Mouse (Mus musculus): ENCODE data around the gene Casq1.
"Not testable (repeated sequence)": the region's sequence is repeated elsewhere in the genome, so short reads cannot be mapped to it uniquely, and the experiment has no call there.

Casq1 gene

GRCm38 (mm10) chr1:172219451-172220406 is at the start of gene Casq1:
Gene Casq1 (minus strand): TSS chr1:172219868.
- no peak for DNase-seq (ENCODE audit: low spot score in 2 of 2)

GRCm38 (mm10) chr1:172261477-172262078 is 41.9 kb upstream of the Casq1 start, which contains the start of gene Igsf8:
Gene Igsf8 (plus strand): TSS chr1:172261641.
- no peak for DNase-seq (ENCODE audit: low spot score in 2 of 2)

DNA sequence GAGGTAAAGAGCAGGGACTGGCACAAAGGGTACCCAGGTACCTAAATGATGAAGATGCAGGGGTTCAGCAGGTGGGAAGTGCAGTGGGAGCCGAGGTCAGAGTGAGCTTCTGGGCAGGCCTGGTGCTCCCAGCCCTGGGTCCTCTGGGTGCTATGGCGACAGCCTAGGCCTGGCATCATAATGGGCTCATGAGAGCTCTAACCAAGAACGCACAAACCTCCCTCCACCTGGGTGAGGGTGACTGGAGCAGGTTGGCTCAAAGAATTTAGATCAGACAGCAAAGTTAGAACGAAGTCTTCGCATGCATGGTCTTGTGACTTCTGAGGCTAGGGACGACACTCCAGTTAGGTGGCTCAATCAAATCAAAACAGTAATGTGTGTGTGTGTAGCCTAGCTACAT is 38.6 kb upstream of the Casq1 start, which contains the start of gene Atp1a4:
Gene Atp1a4, minus strand, starts transcription at position 101 of the 400 bp plus-strand sequence.
- DNase-seq (ENCODE audit: low spot score in 2 of 2) = no peak

GRCm38 (mm10) chr1:172247679-172248078 is 28.0 kb upstream of the Casq1 start:
- no peak for DNase-seq (ENCODE audit: low spot score in 2 of 2)

- peak in 1 of 2 experiments; percentile 39 for DNase-seq (ENCODE audit: low spot score in 2 of 2)
Measured at GRCm38 (mm10) chr1:172247216-172247615, 27.5 kb upstream of the Casq1 start.

- not testable (repeated sequence) for DNase-seq (ENCODE audit: low spot score in 2 of 2)
Measured at GRCm38 (mm10) chr1:172244645-172245044, 25.0 kb upstream of the Casq1 start.

- no peak for DNase-seq (ENCODE audit: low spot score in 2 of 2)
Measured at GRCm38 (mm10) chr1:172243547-172244205, 24.0 kb upstream of the Casq1 start.

DNA sequence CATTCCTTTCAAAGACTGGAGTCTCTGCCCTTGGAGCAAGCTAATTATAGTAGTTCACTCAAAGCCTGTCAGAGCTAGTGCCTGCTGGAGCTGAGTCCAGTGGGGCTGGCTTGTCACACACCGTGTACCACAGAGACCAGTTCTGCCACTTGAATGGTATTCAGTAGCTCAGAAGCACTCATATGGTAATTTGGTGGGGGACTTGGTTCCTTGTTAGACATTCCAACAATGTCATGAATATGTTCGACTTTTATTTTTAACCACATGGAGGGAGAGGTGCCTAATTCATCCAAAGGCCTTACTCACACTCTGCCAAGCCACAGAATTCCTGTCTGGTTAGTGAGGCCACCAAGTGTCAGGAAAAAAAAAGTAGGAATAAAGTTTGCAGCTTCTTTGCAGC is 22.7 kb upstream of the Casq1 start:
- DNase-seq (ENCODE audit: low spot score in 2 of 2) = no peak

- no peak for DNase-seq (ENCODE audit: low spot score in 2 of 2)
Measured at GRCm38 (mm10) chr1:172240945-172241708, 21.5 kb upstream of the Casq1 start.

DNA sequence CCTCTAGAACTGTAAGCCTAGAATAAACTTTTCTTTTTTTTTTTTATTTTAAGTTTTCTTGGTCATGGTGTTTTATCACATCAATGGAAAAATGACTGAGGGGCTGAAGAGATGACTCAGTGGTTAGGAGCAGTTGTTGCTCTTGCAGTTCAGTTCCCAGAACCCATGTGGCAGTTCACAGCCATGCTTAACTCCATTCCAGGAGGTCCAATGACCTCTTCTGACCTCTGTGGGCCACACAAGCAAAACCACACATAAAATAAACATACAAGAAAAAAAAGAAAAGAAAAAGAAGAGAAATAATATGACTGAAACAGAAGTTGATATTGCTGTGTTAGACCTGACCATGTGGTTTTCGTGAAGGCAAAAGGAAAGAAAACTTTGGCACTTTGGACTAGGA is 9.5 kb upstream of the Casq1 start:
- DNase-seq (ENCODE audit: low spot score in 2 of 2) = no peak

DNA sequence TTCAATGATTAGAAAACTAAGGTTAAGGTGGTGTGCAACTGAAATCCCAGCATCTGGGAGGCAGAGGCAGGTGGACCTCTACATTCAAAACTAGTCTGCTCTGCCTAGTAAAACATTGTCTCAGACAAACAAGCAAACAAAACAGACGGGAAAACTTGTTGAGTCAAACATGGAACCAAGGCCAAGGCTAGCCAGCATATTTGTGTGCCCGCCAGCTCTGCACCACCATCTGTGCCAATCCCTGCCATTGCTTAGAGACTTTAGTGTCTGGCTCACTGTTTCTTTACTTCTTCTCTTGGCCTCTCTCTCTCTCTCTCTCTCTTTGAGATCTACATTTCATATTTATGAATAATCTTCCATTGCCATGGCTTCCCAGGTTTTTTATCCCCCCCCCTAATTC is 8.5 kb upstream of the Casq1 start:
- no peak for DNase-seq (ENCODE audit: low spot score in 2 of 2)

DNA sequence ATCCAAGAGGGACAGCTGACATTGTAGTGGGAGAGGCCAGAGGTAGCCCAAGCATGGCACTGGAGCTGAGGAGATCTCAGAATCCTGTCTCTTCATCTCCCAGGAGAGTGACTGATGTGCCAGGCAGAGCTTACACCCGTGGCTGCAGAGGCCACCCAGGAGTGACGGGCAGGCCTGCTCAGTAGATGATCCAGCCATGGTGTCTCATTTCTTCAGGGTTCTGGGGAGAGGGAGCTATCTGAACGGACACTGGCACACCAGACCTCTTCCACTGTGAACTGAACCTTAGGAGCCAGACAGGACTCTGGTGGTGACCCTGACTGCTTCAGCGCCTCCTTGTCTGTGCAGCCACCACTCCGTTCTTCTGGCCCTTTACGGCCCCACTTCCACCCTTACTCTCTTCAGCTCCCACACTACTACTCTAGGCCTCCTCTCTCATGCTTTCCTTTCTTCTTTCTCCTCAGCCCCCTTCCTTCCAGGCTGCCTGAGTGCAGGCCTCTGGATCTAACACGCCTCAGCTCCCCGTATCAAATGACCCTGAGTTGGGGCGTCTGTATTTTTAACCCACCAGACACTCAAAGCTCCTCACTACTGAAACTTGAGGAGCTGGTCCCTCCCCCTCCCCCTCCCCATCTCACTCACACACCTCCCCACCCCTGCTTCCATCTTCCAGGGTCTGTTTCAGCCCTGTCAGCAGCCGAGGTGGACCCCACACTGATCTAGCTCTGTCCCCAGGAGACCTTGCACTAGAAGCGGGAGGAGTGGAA is 1.8 kb upstream of the Casq1 start:
- DNase-seq (ENCODE audit: low spot score in 2 of 2) = no peak

- DNase-seq (ENCODE audit: low spot score in 2 of 2) = peak in 1 of 2 experiments; percentile 27
Measured at GRCm38 (mm10) chr1:172220414-172220813, 746 bp upstream of the Casq1 start.

DNA sequence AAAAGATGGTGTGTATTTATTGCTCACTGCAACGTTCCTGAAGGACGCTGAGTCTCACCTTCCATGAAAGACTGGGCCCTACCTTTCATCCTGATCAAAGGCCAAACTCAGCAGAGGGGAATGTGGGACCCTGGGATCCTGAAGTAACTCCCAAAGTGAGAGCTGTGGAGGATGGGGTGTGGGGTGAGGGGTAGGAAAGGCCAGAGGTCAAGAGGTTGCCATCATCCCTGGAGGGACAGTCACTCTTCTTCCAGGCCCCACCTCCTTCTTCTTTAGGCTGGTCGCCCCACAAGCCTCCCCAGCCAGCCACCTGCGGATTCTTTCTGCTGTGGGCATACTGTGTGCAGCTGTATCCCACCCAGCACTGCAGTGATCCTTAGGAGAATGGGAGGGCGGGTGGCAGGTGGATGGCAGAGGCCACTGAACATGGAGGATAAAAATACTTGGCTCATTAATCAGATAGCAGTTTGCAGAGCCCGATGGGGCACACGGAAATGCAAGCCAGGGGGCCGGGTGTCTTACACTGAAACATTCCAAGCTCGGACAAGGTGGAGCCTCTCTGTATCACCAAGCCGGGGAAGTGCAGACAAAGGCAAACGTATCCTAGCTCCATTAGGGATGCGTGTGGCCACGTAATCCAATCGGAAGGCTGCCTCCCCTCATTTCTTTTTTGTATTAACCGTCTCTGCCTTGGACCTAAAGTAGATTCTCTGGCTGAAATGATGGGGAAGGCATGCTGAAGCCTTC is 1.3 kb downstream of the Casq1 start:
- DNase-seq (ENCODE audit: low spot score in 2 of 2) = no peak

DNA sequence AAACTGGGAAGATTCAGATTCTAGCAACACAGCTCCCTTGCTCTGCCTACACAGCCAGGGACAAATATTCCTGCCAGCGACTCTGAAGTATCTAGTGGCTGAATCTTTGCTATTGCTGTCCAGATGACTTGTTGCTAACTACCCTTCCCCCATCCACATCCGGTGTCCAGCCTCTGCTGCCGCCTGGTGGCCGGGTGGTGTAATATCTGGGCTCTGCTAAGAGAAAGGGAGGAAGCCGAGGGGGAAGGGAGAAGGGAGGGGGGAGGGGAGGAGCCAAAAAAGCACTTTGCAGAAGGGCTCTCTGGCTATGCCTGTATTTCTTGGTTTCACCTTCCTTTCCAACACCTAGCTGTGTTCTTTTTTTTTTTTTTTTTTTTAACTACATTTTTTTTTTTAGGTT is 2.5 kb downstream of the Casq1 start:
- DNase-seq (ENCODE audit: low spot score in 2 of 2) = peak; percentile 89 to 93

- DNase-seq (ENCODE audit: low spot score in 2 of 2) = no peak
Measured at GRCm38 (mm10) chr1:172214748-172215147, 4.9 kb downstream of the Casq1 start.

- DNase-seq (ENCODE audit: low spot score in 2 of 2) = no peak
Measured at GRCm38 (mm10) chr1:172213771-172214170, 5.9 kb downstream of the Casq1 start.

- DNase-seq (ENCODE audit: low spot score in 2 of 2) = no peak
Measured at GRCm38 (mm10) chr1:172212776-172213175, 6.9 kb downstream of the Casq1 start.

DNA sequence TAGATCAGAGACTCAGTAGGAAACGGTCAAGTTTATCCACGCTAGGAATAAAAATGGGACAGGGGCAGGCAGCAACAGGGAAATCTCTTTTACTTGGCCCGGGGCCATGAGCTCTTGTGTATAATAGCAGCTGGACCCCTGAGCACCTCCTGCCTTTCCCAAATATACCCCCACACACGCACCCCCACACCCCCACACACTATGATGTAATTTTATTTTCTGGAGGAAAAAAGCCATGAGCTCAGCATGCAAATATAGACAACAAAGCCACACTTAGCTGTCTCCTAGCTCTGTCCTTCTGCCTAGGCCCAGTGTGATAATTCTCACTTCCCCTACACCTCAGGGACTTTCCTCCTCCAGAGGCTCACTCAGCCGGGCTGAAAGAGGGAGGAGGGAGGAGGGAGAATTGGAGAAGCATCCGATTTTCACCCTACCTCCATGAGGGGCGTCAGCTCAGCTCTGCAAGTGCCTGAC is 12.5 kb downstream of the Casq1 start:
- peak; percentile 33 to 47 for DNase-seq (ENCODE audit: low spot score in 2 of 2)

All from frontal cortex, postnatal 36 days (tissue).